Mouse (Mus musculus) liver, embryonic 14.5 days (tissue): ENCODE results near the gene Pygl. TPM values are rescaled to one million over a fixed set of nuclear protein-coding genes. Genes with fewer than 3 reads are reported as not detected.

Source experiments
- ATAC-seq: fragments of 200-750 bp; cut with Nextera tagmentation; 2 replicates; pipeline ENCODE4 v1.8.0; 2017; ENCODE audit warnings: moderate number of reproducible peaks, mild to moderate bottlenecking, moderate library complexity; ENCODE audit not compliant: insufficient read depth
- DNase-seq, 3 experiments: peaks; one replicate each; pipeline ENCODE4 v3.0.0-alpha.2; 2012 to 2013; ENCODE audit warnings: low read depth in 3 of 3, low spot score in 3 of 3
- H3K27ac ChIP-seq: fragments of 300-500 bp; sonication (generic); 2 replicates; pipeline ENCODE4 v1.5.1; 2014; ENCODE audit warnings: moderate library complexity, mild to moderate bottlenecking, control low read depth, inconsistent platforms
- H3K27me3 ChIP-seq: fragments of 300-500 bp; sonication (generic); 2 replicates; pipeline ENCODE4 v1.6.1; 2014; ENCODE audit warnings: mild to moderate bottlenecking, low read length, moderate library complexity; ENCODE audit not compliant: control insufficient read depth, insufficient read depth
- H3K36me3 ChIP-seq: fragments of 300-500 bp; sonication (generic); replicated peaks from 2 replicates; pipeline ENCODE4 v1.6.1; 2014; ENCODE audit warnings: low read depth; ENCODE audit not compliant: control insufficient read depth, insufficient read depth
- H3K4me1 ChIP-seq, 2 experiments: fragments of 200-500 bp in 1 of 2; fragments of 300-500 bp in 1 of 2; sonication (generic) in 1 of 2; replicated peaks; 2 replicates each; pipeline ENCODE4 v1.6.1; 2012 to 2014; ENCODE audit warnings: antibody characterized with exemption in 1 of 2, inconsistent platforms in 1 of 2, low read length in 1 of 2; ENCODE audit not compliant: control insufficient read depth in 2 of 2, insufficient read depth in 2 of 2
- H3K4me2 ChIP-seq: fragments of 300-500 bp; sonication (generic); 2 replicates; pipeline ENCODE4 v1.6.1; 2014; ENCODE audit warnings: low read depth, mild to moderate bottlenecking, control low read depth, moderate library complexity
- H3K4me3 ChIP-seq, 2 experiments: fragments of 200-500 bp in 1 of 2; fragments of 300-500 bp in 1 of 2; sonication (generic) in 1 of 2; 2 replicates each; pipeline ENCODE4 v1.5.1; 2012 to 2014; ENCODE audit warnings: low read depth in 2 of 2, low read length in 2 of 2, mild to moderate bottlenecking in 2 of 2, control low read depth in 1 of 2, inconsistent platforms in 1 of 2, moderate library complexity in 1 of 2; ENCODE audit not compliant: insufficient read depth in 1 of 2
- H3K9ac ChIP-seq: fragments of 300-500 bp; sonication (generic); replicated peaks from 2 replicates; pipeline ENCODE4 v1.6.1; 2014; ENCODE audit warnings: mild to moderate bottlenecking, control low read depth, moderate library complexity
- H3K9me3 ChIP-seq: fragments of 300-500 bp; sonication (generic); 2 replicates; pipeline ENCODE4 v1.6.1; 2016; ENCODE audit warnings: low read length, mixed read lengths; ENCODE audit not compliant: control insufficient read depth
- CTCF ChIP-seq: IDR thresholded peaks from 2 replicates; pipeline ENCODE4 v1.5.1; 2016; ENCODE audit warnings: antibody characterized with exemption, low read depth, control low read depth
- EP300 ChIP-seq: IDR thresholded peaks from 2 replicates; pipeline ENCODE4 v1.6.1; 2016; ENCODE audit warnings: antibody characterized with exemption, low read depth
- WGBS: fragments of 180-500 bp; shearing (Covaris S2); extraction: QIAGEN DNeasy Blood & Tissue Kit; methylation state at CpG from one replicate; pipeline ENCODE4 v1.1.7; 2014; ENCODE audit not compliant: insufficient replicate concordance; 5-methylcytosine and 5-hydroxymethylcytosine counted together
- polyA plus RNA-seq, 2 experiments: library from polyadenylated mRNA; depleted of rRNA in 1 of 2; stranded (reverse) in 1 of 2; unstranded in 1 of 2; fragments of >200 nt; fragmentation: Nextera tagmentation in 1 of 2; extraction: Ambion mirVana in 1 of 2; gene quantifications; 2 replicates each; pipeline versions ENCODE4 v1.2.1 to v1.2.3; 2012 to 2014

Gene Pygl
- polyA plus RNA-seq (2012; rRNA removed) (20.6 and 29.5 TPM in 2 replicates), polyA plus RNA-seq (2014; fragmentation: Nextera tagmentation; extraction: Ambion mirVana) (47.9 and 51.7 TPM in 2 replicates)

DNA sequence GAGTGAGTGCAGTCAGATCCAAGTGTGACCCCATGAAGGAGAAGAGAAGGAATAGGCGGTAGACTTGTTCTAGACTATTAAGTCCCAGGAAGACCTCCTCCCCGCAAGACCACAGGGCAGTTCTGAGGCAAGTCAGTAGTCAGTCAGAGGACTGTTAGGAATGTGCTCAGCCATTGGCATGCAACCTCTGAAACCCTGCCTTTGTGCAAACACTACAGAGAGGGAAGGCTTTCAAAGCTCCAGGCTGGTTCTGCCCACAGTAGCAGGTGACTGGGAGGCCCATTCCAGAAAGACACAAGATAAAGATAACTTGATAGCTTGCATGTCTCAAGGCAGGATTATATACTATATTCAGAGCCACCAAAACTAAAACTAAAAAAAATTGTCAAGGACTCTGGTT lies at the start of gene Pygl:
Gene Pygl (minus strand): TSS at position 195 of the 400 bp plus-strand sequence.
- H3K4me2 ChIP-seq: no peak within 1 kb of the TSS
- DNase-seq: no peak
- no peak within 1 kb of the TSS for H3K4me3 ChIP-seq
- H3K9ac ChIP-seq: no peak within 1 kb of the TSS
- H3K36me3 ChIP-seq: no peaks in the 10 kb centered on the region
- H3K27ac ChIP-seq: no peak within 1 kb of the TSS
- no peaks in the 10 kb centered on the region for H3K9me3 ChIP-seq
- ATAC-seq: no peak
- 83% methylated on average over 2 of the region's 2 CpGs for WGBS
- TF ChIP-seq CTCF (no peak), EP300 (no peak)
- peaks cover 18 to 41% of the 10 kb centered on the region in 2 experiments for H3K4me1 ChIP-seq
- no peaks in the 10 kb centered on the region for H3K27me3 ChIP-seq

- 70% methylated on average over 2 of the region's 2 CpGs for WGBS
- TF ChIP-seq EP300: no peak
- TF ChIP-seq CTCF: no peak
- ATAC-seq: no peak
Observed at GRCm38 (mm10) chr12:70280930-70281329, 49.6 kb upstream of the Pygl start.

DNA sequence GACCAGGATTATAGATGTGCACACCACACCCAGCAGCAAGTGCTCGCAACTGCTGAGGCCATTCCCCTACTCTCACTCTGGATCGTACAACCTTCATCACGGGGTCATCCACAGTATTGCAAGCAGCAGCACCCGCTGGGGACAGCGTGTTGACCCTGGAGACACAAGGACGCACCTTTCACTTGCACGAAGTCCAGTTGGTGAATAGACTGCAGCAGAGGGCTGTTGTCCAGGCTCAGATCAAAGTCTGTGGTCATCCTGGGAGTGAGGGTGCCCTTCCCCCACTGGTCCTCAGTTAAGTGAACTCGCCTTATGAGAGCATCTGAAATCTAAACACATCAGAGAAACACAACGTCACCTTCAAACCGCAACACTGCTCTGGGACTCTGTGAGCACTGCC lies 49.1 kb upstream of the Pygl start:
- ATAC-seq: no peak
- 59% methylated on average over 10 of the region's 10 CpGs for WGBS
- no peak for TF ChIP-seq EP300
- no peak for TF ChIP-seq CTCF

More at GRCm38 (mm10) chr12:70280930-70281329, 49.6 kb upstream of the Pygl start:
- no peaks in the 10 kb centered on the region for H3K36me3 ChIP-seq
- no peak overlapping the region for H3K27ac ChIP-seq
- H3K4me1 ChIP-seq: no peaks in the 10 kb centered on the region
- no peak overlapping the region for H3K4me3 ChIP-seq
- H3K4me2 ChIP-seq: no peak overlapping the region
- no peaks in the 10 kb centered on the region for H3K9me3 ChIP-seq
- H3K27me3 ChIP-seq: no peaks in the 10 kb centered on the region
- no peak overlapping the region for H3K9ac ChIP-seq
- DNase-seq: no peak

GRCm38 (mm10) chr12:70277071-70277939 lies 46.0 kb upstream of the Pygl start:
- Histone ChIP-seq H3K9me3 (no peaks in the 10 kb centered on the region), H3K4me3 (no peak overlapping the region), H3K27me3 (no peaks in the 10 kb centered on the region), H3K4me1 (no peaks in the 10 kb centered on the region), H3K27ac (no peak overlapping the region), H3K4me2 (no peak overlapping the region), H3K36me3 (no peaks in the 10 kb centered on the region), H3K9ac (no peak overlapping the region)
- TF ChIP-seq EP300: no peak
- no peak for TF ChIP-seq CTCF
- ATAC-seq (no peak), DNase-seq (no peak)
- 49% methylated on average over 12 of the region's 12 CpGs for whole genome bisulfite sequencing

More for the DNA sequence above, 49.1 kb upstream of the Pygl start:
- Histone ChIP-seq H3K9me3 (no peaks in the 10 kb centered on the region), H3K36me3 (no peaks in the 10 kb centered on the region), H3K27me3 (no peaks in the 10 kb centered on the region), H3K4me3 (no peak overlapping the region), H3K9ac (no peak overlapping the region), H3K4me2 (no peak overlapping the region), H3K4me1 (no peaks in the 10 kb centered on the region), H3K27ac (no peak overlapping the region)
- no peak for DNase-seq

DNA sequence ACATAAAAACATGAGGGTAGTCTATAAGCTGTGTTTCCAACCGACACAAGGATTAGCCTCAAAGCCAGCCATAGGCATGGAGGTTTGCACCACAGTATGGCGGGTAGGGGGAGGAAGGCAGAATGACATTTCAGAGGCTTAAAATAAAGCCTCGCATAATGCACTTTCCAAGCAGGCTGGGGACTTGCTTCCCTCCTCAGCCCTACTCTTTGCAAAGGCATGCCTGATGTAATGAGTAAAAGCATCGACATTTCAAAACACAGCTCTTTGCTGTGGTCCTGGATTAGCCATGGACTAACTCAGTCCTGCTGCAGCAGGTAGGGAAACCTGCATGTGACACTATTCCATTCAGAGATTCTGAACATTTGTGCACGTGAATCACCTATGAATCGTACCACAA lies 38.4 kb upstream of the Pygl start:
- WGBS: 65% methylated on average over 6 of the region's 6 CpGs
- Histone ChIP-seq H3K27ac (no peak overlapping the region), H3K27me3 (no peaks in the 10 kb centered on the region), H3K4me1 (peaks cover 0 to 6% of the 10 kb centered on the region in 2 experiments; a peak in 2 of 4 replicates), H3K9ac (no peak overlapping the region), H3K9me3 (no peaks in the 10 kb centered on the region), H3K4me3 (no peak overlapping the region), H3K36me3 (no peaks in the 10 kb centered on the region), H3K4me2 (no peak overlapping the region)
- DNase-seq (no peak), ATAC-seq (no peak)
- TF ChIP-seq CTCF (no peak), EP300 (no peak)
